Mouse (Mus musculus) brown adipose tissue, adult 24 weeks (tissue): ENCODE results near the gene Cdk4. TPM values are rescaled to one million over a fixed set of nuclear protein-coding genes. Genes with fewer than 3 reads are reported as not detected.

Experiments used
- H3K27ac ChIP-seq: fragments of 200-500 bp; replicated peaks from 2 replicates; pipeline ENCODE4 v1.5.1; 2012; ENCODE audit warnings: low read depth, mild to moderate bottlenecking, low read length
- H3K4me1 ChIP-seq: fragments of 200-500 bp; 2 replicates; pipeline ENCODE4 v1.6.1; 2012; ENCODE audit warnings: low read length, mixed read lengths; ENCODE audit not compliant: control insufficient read depth, insufficient read depth, insufficient read length
- H3K4me3 ChIP-seq: fragments of 200-500 bp; 2 replicates; pipeline ENCODE4 v1.5.1; 2012; ENCODE audit warnings: low read depth, mild to moderate bottlenecking, low read length, moderate library complexity; ENCODE audit not compliant: insufficient read depth
- polyA plus RNA-seq: library from polyadenylated mRNA; stranded (reverse); fragments of >200 nt; gene quantifications from 2 replicates; pipeline ENCODE4 v1.2.4, GENCODE M21; 2012; ENCODE audit not compliant: missing spikeins, insufficient read depth, insufficient read length

The Cdk4 gene
- polyA plus RNA-seq, 1 experiment: 92.9 TPM

DNA sequence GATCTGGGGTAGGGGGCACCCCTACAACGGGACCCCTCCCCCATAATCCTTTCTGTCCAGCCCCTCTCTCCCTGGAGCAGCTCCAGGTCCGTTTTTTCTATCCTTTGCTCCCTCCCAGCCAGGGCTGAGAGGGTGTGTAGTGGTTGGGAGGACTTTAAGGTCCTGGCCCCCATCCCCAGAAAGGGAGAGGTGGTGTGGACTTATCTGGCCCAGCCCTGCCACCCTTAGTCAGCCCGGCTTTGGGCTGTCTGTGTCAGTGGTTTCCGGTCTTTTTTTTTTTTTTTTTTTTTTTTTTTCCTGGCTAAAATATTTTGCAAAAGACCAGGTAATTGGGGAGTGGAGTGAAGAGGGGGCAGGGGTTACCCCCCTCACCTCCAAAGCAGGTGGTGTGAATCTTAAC, 29.4 kb downstream of the Cdk4 start:
- Histone ChIP-seq H3K27ac (no peak overlapping the region), H3K4me3 (no peak overlapping the region), H3K4me1 (no peaks in the 10 kb centered on the region; the same call in 1 of the 2 replicates)

DNA sequence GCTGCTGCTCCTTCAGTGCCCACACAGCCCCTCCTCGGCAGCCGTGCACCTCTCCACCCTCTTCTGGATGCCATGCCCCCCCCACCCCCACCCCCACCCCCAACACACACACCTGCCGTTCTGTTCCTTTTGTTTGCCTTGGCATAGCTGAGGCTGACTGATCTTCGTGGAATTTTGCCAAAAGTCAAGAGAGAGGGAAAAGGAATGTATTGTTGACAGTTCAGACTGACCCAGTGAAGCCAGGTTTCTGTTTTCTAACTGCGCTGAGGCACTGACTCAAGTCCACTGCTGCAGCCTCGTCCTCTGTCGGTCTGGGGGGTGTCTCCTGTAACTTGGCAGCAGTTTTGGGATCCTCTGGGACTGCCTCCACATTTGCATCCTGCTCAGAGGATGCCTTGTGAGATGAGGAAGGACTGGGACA, 31.1 kb downstream of the Cdk4 start:
- no peaks in the 10 kb centered on the region; the same call in 1 of the 2 replicates for H3K4me1 ChIP-seq
- no peak overlapping the region for H3K4me3 ChIP-seq
- no peak overlapping the region for H3K27ac ChIP-seq

DNA sequence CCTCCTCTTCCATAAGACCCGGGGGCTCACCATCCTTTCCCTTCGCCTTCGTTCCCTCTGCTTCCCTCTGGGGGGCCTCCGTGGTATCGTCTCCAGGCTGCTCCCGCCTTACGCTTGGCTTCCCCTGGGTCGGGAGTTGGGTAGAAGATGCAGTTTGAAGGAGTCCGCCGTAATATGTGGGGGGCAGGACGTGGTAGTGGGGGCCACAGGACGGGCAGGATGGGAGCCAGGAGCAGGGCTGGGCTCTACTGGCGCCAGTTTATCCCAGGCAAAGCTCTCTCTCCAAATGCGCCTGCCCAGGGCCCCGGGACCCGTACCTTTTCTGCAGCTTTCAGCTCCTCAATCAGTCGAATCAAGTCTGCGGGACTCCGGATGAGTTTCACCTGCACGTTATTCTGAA, 35.2 kb downstream of the Cdk4 start:
- no peaks in the 10 kb centered on the region for H3K4me1 ChIP-seq
- H3K27ac ChIP-seq: no peak overlapping the region
- H3K4me3 ChIP-seq: no peak overlapping the region

DNA sequence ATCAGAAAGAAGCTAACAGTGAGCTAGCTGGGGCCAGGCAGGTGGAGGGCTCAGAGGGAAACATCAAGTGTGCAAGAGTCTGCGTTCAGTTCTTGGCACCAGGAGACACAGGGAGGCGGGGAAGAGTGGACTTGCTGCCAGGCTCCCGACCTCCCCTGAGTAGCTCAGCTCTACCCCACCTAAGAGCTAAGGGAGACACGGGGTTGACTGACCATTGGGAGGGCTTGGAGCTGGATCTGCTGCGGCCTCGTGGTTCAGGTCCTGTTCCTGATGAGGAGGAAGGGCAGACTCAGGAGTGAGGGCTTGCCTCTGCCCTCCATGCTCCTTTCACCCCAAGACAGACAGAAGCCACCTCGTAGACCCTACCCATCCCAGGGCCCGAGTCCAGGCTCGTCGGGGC, 35.9 kb downstream of the Cdk4 start:
- Histone ChIP-seq H3K4me3 (no peak overlapping the region), H3K4me1 (no peaks in the 10 kb centered on the region), H3K27ac (no peak overlapping the region)

DNA sequence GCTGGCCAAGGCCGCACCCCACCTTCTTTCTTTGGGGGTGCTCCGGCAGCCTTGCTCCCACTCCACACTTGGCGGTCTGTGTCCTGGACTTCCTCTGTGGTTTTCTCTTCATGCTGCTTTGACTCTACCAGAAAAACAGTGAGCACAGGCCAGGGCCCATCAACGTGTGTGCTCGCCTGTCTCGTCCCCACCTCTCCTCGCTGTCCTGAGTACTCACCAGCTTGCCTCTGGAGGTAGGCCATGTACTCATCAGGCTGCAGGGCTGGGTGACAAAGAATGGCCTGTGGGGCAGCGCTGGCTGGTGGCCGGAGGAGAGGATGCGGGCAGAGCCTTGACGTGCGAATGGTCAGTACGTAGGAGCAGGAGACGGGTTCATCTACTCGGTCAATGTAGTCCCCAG, 36.5 kb downstream of the Cdk4 start:
- Histone ChIP-seq H3K4me3 (no peak overlapping the region), H3K27ac (no peak overlapping the region), H3K4me1 (no peaks in the 10 kb centered on the region)

DNA sequence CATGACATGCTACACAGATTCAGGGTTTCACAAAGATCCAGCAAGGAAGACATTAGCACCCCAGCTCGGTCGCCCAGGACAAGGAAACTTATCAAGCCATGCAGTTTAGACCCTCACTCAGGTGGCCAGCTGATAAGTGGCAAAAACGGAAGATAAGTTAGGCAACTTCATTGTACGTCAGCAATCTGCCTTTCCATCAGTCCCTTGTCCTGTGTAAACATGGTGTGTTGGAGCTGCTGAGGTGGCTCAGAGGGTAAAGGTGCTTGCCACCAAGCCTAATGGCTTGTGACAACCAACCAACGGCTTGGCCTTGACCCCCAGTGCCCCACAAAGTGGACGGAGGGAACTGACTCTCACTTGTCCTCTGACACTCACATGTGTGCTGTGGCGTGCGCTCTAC, 37.1 kb downstream of the Cdk4 start:
- H3K4me1 ChIP-seq: no peaks in the 10 kb centered on the region
- no peak overlapping the region for H3K4me3 ChIP-seq
- H3K27ac ChIP-seq: no peak overlapping the region

DNA sequence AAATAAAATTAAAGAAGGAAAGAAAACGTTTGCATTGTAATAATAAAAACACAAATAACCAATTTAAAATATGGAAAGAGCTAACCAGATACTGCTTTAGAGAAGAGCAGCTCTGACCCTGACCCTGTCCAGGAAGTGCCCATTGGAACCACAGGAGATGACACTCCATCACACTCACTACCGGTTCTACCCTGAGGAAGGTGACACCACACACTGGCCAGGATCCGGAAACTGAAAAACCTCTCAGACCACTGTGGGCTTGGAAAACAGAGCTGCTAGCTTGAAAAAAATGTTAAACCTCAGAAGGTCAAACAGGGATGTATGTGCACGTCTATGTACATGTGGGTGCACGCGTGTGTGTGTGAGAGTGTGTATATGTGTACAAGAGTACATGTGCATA, 37.8 kb downstream of the Cdk4 start:
- Histone ChIP-seq H3K4me1 (no peaks in the 10 kb centered on the region), H3K4me3 (no peak overlapping the region), H3K27ac (no peak overlapping the region)

DNA sequence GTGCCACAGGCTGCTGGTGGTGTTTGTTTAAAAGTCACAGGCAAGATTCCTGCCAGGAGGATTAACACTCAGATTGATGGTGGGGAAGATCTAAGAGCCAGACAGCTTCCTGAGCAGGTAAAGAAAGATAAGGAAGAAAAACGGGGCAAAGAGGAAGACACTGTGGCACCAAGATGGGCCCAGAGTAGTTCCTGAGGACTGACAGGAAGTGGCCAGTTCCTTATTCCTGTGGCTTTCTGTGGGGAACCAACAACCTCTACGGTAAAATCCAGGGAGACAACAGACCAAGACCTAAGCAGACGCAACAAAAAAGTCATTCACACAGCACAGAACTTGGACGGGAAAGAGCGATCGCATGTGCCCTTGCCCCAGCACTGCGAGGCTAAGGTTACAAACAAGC, 40.3 kb downstream of the Cdk4 start:
- H3K27ac ChIP-seq: no peak overlapping the region
- no peak overlapping the region for H3K4me3 ChIP-seq

DNA sequence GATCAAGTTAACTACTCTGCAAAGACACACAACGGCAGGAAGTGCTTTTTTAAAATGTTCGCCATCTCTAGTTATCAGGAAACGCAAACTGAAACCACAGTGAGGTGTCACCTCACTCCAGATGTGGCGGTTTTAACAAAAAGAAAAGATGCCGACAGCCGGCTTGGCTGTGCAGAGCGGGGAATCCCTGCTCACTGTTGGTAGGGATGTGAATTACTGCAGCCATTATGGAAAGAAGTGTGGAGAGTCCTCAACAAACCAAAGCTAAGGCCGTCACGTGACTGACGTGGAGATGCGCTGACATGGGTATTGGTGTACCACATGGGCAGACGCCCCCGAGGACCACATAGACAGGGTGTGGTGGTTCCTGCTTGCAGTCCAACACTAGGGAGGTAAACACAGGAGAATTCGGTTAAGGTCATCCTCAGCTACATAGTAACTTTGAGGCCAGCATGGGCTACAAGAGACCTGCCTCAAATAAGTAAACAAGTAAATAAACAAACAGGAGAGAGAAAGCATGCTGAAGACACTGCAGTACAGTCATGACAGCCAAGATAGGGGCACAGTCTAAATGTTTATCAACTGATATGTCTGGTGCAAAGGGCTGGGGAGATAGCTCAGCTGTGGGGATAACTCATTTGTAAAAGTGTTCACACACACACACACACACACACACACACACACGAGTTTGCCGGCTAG, 44.4 kb downstream of the Cdk4 start:
- no peak overlapping the region for H3K4me3 ChIP-seq
- H3K4me1 ChIP-seq: no peaks in the 10 kb centered on the region
- no peak overlapping the region for H3K27ac ChIP-seq

More for the DNA sequence above, 40.3 kb downstream of the Cdk4 start:
- no peaks in the 10 kb centered on the region for H3K4me1 ChIP-seq

DNA sequence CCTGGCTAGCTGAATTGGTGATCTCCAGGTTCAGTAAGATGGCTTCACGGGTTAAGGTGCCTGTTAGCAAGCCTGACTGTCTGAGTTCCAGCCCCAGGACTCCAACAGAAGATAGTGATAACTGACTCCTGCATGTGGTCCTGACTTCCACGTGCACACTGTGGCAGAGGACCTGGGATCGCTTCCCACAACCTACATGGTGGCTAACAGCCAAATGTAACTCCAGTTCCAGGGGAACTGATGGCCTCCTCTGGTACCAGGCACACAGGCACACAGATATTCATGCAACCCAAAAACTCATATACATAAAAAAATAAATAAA, 44.9 kb downstream of the Cdk4 start:
- Histone ChIP-seq H3K27ac (no peak overlapping the region), H3K4me1 (no peaks in the 10 kb centered on the region), H3K4me3 (no peak overlapping the region)

DNA sequence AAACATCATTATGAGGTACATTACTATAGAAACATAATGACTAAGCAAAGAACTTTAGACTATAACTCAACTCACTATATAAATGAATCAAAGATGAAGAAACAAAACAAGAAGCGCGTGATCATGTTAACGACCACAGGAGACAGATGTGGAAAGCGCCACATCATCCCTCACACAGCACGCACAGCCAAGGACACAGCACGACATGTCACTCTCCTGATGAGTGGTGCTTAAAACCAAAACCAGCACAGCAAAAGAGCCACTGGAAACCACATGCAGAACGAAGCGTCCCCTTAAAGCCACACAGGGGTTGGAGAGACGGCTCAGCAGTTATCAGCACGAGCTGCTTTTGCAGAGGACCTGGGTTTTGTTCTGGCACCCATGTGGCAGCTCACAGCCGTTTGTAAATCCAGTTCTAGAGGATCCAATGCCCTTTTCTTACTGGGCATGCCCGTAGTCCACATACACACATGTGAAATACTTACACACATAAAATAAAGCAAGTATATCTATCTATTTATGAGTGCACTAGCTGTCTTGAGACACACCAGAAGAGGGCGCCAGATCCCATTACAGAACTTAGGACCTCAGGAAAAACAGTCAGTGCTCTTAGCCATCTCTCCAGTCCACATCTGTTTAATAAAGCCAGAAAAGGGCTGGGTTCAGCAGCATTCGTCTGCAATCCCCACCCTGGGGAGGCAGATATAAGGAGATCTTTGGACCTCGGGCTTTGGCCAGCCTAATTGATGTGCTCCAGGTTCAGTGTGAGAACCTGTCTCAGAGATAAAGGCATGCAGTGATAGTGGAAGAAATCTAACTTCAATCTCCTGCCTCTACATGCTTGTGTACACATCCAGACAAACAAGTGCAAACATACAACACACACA, 47.9 kb downstream of the Cdk4 start:
- Histone ChIP-seq H3K4me1 (no peaks in the 10 kb centered on the region), H3K27ac (no peak overlapping the region)

DNA sequence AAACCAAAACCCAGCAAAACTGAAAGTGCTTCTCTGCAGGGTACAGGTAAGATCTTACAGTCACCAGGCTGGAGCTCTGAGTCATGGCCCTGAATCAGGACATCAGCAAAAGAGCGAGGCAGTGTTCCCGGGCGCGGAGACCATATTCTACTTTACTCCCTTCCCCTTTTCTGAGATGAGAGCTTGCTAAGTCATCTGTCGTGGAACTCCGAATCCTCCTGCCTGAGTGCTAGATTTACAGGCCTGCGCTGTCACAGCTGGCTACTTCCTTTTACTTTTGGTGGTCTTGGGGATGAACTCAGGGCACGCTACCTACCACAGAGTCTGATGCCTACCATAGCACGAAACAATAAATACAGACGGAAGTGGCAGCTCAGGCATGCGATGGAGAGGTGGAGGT, 51.1 kb downstream of the Cdk4 start:
- H3K27ac ChIP-seq: no peak overlapping the region
- no peaks in the 10 kb centered on the region for H3K4me1 ChIP-seq
- no peak overlapping the region for H3K4me3 ChIP-seq

More for the DNA sequence above, 47.9 kb downstream of the Cdk4 start:
- H3K4me3 ChIP-seq: no peak overlapping the region

DNA sequence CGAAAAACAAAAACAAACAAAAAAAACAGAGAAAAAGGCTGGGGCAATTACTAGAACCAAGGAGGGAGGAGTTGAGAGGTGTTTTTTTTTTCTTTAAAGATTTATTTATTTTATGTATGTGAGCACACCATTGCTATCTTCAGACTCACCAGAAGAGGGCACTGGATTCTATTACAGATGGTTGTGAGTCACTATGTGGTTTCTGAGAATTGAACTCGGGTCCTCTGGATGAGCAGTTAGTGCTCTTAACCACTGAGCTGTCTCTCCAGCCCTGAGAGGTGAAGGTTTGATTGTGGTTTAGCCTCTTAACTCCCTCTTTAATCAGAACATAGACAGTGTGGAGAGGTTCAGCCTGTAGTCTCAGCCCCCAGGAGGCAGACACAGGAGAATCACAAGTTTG, 51.7 kb downstream of the Cdk4 start:
- Histone ChIP-seq H3K4me3 (no peak overlapping the region), H3K27ac (no peak overlapping the region), H3K4me1 (no peaks in the 10 kb centered on the region)
